Mouse (Mus musculus) c-Kit-positive CD71-positive TER-119-negative erythroid progenitor cells, embryonic 14.5 days (primary cell): ENCODE data around the gene 2010003K11Rik.

Experiments used
- DNase-seq: peaks from one replicate; pipeline ENCODE4 v3.0.0-alpha.2; 2013; ENCODE audit warnings: low read depth

The 2010003K11Rik gene

GRCm38 (mm10) chr19:4498062-4498933, at the start of gene 2010003K11Rik:
TSS of gene 2010003K11Rik (minus strand) at chr19:4498583.
- DNase-seq: no peak

DNA sequence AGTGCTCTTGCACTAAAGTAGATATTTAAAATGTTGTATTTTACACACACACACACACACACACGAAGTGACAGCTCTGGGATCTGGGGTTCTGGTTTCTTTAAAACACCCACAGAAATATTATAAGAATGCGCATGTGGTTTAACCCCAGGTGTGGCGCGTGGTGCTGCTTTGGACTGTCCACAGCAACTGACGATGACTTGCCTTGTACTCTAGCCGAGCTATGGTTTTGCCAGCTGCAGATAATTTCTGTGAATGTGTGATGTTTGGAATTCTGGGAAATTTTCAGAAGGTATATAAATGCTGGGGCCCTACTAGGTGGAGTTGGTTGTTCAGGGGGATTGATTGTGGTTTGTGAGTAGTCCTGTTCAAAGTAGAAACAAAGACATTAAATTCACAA, 49.4 kb upstream of the 2010003K11Rik start:
- no peak for DNase-seq

- DNase-seq: no peak
Measured at GRCm38 (mm10) chr19:4545841-4546240, 47.5 kb upstream of the 2010003K11Rik start.

GRCm38 (mm10) chr19:4545091-4545490, 46.7 kb upstream of the 2010003K11Rik start:
- no peak for DNase-seq

DNA sequence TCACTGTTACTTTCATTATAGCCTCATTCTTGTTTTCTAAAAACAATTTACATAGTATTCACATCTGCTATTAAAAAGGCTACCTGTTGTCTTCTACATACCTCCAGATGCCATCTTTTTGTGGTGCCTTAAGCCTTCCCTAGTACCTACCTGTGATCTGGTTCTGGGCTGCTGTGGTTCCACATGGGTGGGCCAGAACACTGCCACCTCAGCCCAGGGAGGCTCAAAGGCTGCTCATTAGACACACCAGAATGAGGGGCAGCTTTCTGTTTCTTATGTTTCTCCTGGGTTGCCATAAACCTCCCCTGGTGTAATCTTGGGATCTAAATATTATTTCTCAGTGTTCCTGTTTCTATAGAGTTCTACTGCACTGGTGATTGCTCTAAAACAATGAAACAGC, 43.7 kb upstream of the 2010003K11Rik start:
- no peak for DNase-seq

GRCm38 (mm10) chr19:4540992-4541391, 42.6 kb upstream of the 2010003K11Rik start:
- DNase-seq: no peak

GRCm38 (mm10) chr19:4540263-4540662, 41.9 kb upstream of the 2010003K11Rik start:
- DNase-seq: no peak

GRCm38 (mm10) chr19:4536606-4537005, 38.2 kb upstream of the 2010003K11Rik start:
- DNase-seq: no peak

GRCm38 (mm10) chr19:4535922-4536321, 37.5 kb upstream of the 2010003K11Rik start:
- DNase-seq: no peak

- DNase-seq: no peak
Measured at GRCm38 (mm10) chr19:4534646-4535045, 36.3 kb upstream of the 2010003K11Rik start.

DNA sequence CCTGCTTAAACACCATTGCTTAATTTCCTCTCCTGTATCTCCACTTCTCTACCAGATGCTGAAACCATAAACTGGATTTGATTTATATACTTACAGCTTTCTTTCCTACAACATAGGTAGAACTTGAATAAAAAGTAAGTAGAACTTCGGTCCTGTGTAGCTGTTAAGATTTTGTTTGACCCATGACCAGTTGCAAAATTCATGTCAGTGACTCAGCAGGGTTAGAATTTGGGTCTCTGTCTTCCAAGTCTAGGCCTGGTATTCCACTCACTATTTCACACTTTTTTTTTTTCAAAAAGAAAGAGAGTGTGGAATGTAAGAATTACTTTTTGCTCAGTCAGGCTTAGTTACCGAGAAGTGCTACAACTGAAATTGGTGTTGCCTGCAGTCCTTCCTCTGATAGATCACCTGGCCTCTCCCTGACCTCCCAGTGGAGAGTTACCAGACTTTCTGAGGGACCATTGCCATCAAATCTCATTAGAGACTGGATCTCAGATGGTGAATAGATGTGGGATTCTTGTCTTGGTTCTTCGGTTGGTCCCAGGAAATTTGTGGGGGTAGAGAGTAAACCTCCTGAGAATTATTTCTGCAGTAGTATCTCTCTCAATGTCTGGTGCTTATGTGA, 23.2 kb upstream of the 2010003K11Rik start:
- DNase-seq: no peak

GRCm38 (mm10) chr19:4517483-4517882, 19.1 kb upstream of the 2010003K11Rik start:
- DNase-seq: no peak

DNA sequence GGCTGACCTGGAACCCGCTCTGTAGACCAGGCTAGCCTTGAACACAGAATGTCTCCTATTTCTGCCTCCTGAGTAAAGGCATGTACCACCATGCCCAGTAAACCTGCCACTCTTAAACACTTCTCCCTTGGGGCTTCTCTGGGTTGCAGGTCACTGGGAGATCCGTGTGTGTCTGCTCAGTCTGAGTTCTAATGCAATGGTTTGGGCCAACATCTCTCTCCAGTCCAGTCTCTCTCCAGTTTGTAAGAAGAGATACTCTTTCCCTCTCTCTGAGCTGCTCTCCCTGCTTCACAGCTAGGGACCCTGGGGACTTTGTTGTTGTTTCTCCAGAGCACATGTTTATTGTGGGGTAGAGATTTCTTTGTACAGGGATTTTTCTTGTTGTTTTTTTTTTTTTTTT, 17.9 kb upstream of the 2010003K11Rik start:
- no peak for DNase-seq

DNA sequence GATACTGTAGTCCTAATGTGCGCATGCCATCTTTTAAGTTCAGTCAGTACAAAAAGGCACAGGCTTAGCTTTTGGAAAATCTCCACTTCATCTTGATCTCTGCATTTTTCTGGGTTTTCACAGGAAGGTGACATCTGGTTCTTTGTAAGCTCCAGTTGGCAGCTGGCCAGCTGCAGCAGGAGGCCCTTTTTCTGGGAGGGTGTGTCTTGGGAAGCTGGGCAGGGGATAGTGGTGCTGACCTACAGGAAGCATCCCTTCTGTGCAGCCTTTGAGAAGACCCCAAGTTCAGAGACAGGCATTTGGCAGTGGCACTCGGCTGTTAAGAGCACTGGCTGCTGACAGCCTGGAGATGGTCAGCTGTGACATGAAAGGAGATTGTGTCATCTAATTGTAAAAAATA, 17.4 kb upstream of the 2010003K11Rik start:
- no peak for DNase-seq

DNA sequence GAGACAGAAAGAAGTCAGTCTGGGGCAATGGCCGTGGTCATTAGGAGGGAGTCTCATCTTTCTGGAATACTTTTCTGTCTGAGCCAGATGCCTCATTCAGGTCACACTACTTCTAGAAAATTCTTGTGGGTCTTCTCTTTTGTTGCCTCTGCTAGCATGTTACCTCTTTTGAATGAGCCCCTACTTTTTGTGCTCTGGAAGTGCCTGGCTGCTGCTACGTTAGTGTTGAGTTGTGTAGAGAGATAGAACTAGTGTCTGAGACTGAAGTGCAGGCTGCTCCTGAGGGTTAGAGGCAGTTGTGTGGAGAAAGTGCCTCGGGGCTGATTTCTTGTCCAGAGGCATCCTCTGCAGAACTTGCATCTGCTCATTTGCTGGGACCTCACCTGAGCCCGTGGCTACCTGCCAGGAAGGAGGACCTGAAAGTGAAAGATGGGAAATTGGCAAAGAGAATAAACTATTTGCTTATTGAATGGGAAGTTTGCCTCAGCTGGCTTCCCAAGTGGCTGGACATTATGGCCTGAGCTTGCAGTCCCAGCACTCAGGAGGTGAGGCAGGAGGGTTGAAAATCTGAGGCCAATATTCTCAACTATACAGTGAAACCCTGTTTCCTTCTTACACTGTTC, 15.0 kb upstream of the 2010003K11Rik start:
- DNase-seq: no peak

DNA sequence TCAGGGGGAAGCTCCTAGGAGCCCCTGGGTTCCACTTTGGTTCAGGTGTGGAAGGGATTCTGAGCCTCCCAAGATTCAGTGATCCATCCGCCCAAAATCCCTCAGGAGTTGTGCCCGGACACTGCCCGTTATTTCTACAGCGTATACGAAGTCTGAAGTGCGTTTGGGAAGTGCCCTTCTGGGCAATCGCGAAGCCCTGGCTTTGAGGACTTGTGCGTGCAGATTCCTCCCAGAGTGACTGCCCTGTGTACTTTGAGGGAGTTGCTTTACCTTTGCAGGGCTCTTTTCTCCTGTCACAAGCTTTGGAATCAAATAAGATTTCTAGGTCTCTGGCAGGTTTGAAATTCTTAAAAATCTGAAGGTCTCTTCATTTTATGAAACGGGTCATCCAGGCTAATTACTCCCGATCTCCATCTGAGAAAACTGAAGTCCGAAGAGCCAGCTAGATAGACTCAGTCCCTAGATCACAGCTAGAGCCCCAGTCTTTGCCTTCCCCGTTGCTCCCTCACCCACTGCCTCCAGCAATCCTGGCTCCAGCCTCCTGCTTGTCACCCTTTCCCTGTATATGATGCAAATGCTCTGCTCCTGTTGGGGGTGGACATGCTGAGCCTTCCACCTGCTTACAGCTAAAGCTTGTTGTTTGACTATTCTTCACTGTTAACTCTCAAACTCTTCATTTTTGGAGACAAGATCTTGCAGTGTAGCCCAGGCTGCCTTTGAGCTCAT, 12.9 kb upstream of the 2010003K11Rik start:
- DNase-seq: no peak

DNA sequence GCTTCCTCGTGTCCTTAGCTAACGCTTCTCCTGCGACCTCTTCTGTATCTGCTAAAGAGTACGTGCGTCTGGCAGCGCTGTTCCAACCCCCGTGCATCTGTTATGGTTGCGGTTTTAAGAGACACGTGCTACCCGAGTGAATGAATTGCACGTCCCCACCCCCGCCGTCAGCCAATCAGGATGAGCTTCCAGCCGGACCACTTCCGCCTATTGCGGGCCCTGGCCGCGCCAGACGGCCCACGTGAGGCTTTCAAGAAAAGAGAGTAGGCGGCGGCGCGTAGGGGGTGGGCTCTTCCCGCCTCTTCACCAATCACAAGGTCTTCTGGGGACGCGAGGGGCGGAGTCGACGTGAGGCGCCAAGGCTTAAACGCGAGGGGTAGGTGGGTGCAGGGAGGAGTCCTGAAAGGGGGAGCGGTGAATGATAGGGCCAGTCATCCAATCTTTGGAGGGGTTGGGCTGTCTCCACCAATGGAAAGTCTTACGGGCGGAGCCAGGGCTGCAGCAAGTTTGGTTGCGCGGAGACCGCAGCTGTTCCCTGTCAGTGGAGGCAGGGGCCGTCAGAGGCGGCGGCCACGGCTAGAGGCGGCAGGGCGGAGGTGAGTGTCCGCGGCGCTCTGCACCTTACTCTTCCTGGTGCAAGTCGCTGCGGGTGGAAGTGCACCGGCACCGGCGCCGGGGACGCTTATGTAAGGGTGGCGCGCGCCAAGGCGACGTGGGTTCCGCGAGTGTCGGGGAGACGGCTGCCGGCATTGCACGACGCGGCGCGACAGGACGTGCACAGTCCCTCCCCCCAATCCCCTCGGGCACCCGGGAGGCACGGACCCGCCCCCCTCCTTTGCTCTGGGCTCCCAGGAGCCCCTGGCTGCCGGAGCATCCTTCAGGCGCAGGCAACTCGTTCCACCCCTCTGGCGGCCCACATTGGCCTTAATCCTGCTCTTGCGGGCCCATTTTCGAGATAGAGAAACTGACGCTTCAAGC, 11.9 kb upstream of the 2010003K11Rik start, which contains the start of gene Pcx:
Gene Pcx, plus strand, starts transcription at position 487 of the 978 bp plus-strand sequence.
- peak; percentile 99 for DNase-seq

DNA sequence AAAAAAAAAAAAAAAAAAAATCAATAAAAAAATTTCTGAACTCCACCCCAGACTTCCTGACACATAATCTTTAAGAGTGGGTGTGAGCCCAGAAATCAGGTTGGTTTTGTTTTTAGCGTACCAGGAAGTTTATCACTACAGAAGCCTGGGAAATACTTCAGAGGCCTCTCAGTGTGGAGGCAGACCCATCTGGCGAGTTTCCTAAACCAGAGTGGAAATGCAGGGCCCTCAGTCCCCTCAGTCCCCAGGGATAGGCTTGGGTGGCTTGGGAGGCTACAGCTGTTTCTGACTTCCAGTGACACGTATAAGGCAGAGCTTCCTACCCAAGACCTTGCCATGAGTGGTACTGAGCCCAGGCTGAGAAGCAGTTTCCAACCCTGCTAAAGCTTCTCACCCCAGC, 9.4 kb upstream of the 2010003K11Rik start:
- DNase-seq: no peak

GRCm38 (mm10) chr19:4504830-4505229, 6.4 kb upstream of the 2010003K11Rik start:
- DNase-seq: no peak

DNA sequence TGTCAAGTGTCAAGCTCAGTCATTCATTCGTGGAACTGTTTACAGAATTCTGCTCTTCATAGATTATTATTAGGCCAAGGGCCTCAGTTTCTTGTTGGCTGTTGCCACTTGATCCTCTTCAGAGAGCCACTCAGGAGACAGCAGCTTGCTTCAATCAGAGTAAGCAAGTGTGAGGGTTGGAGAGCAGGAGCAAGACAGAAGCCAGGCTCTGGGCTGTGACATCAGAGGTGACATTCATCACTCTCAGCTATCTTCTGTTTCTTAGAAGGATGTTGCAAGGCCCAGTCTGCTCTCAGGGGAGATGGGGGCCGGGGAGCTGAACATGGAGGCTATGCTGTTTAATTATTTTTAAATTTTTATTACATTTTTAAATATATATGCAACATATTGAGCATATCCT, 4.3 kb upstream of the 2010003K11Rik start:
- no peak for DNase-seq
